Mouse (Mus musculus): ENCODE measurements around the gene Rfpl4. TPM values are rescaled to one million over a fixed set of nuclear protein-coding genes. Genes with fewer than 3 reads are reported as not detected.

The Rfpl4 gene
- total and polyA plus RNA-seq, 3 experiments: not detected

DNA sequence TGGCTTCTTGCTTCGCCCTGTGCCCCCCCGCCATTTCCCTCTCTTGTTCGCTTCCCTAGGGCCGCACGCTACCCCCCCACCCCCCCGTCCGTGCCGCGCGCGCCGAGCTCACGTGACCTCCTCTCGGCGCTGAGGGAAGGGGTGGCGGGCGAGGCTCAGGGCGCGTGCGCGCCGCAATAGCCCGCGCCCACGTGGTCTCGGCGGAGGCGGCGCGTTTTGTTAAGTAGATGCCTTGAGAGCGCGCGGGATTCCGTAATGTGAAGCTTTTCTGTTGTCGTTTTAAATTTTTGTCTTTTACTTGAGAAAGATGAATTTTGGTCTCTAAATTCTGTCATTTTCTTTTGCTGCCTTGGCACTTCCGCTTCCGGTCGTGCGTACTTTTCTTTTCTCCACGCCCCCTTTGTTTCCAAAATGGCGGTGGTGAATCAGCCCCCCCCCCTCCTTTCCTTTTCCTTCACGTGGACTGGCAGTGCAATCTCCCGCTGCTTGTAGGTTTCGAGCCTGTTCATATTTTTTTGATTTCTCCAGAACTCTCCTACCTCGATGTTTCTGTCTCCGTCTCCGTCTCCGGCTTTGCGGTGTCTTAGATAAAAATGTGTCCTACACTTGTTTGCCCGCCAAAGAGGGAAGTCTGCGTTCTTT is 54.3 kb downstream of the Rfpl4 start (continued):
- TF ChIP-seq RAD21 (IDR thresholded peaks at IDR 0.05; ENCODE audit: low read depth, low read length) (no peak), MYB (IDR thresholded peaks at IDR 0.05; ENCODE audit: low read depth, low read length) (no peak), MXI1 (IDR thresholded peaks at IDR 0.05; ENCODE audit: low read depth, low read length) (peak; percentile 96), SIN3A (IDR thresholded peaks at IDR 0.05; ENCODE audit: low read length) (peak; percentile 84), USF1 (IDR thresholded peaks at IDR 0.05; ENCODE audit: low read depth, low read length) (peak; percentile 93), ZNF384 (IDR thresholded peaks at IDR 0.05; ENCODE audit: low read depth, low read length) (no peak), MYC (IDR thresholded peaks at IDR 0.05; ENCODE audit: low read depth, low read length) (peak; percentile 99), GATA1 (IDR thresholded peaks at IDR 0.05; ENCODE audit: low read depth, low read length) (no peak), TAL1 (IDR thresholded peaks at IDR 0.05; ENCODE audit: low read length) (no peak), ETS1 (IDR thresholded peaks at IDR 0.05; ENCODE audit: low read depth, low read length) (peak; percentile 45), MAFK (IDR thresholded peaks at IDR 0.05; ENCODE audit: borderline replicate concordance, low read depth, low read length) (no peak)

DNA sequence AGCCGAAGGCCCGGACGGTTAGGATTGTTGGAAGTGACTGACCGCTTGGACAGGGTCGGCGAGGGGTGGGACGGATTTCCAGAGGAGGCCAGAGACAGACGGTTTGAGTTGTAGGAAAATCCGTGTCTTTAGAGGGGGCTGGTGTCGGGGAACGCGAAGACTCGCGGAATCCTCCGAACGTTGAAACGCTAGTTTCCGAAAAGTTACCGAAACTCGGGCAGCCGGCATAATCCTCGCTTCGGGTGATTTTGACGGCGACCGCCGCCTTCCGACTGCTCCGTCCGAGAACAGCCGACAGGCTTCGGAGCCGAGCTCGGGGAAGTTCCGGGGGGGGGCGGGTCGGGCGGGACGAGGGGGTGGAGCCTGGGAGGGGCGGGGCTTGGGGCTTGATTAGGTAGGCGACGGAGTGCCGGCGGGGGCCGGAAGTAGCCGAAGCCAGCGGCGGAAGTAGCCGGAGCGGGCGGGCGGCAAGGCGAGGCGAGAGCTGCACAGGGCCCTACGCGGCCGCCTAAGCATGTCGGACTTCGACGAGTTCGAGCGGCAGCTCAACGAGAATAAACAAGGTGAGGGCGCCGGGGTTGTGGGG is 54.9 kb downstream of the Rfpl4 start, which contains the start of gene U2af2:
Gene U2af2, plus strand, starts transcription at position 370 of the 586 bp plus-strand sequence.
- H3K9me3 ChIP-seq (replicated peaks; ENCODE audit: insufficient read depth, low read length): no peaks in the 10 kb centered on the region
- peaks cover 8 to 30% of the 10 kb centered on the region in 2 experiments for H3K36me3 ChIP-seq (ENCODE audit: control insufficient read depth in 1 of 2, insufficient read depth in 2 of 2, low read length in 2 of 2)
- H3K79me2 ChIP-seq (ENCODE audit: control insufficient read depth, insufficient read depth, low read length, poor library complexity): peaks cover 49% of the 10 kb centered on the region
- TF ChIP-seq ZC3H11A (IDR thresholded peaks at IDR 0.05; ENCODE audit: low read depth, low read length) (no peak), RCOR1 (IDR thresholded peaks at IDR 0.05; ENCODE audit: low read depth, low read length) (no peak), MYB (IDR thresholded peaks at IDR 0.05; ENCODE audit: low read depth, low read length) (no peak), POLR2A (IDR thresholded peaks at IDR 0.05; ENCODE audit: control insufficient read depth in 1 of 2, insufficient read depth in 1 of 2, low read depth in 1 of 2, low read length in 2 of 2, poor library complexity in 1 of 2) (peak in 1 of 2 experiments; percentile 76; a peak in 3 of 4 replicates), RAD21 (IDR thresholded peaks at IDR 0.05; ENCODE audit: low read depth, low read length) (no peak), MAX (IDR thresholded peaks at IDR 0.05; ENCODE audit: low read length) (no peak), NRF1 (IDR thresholded peaks at IDR 0.05; ENCODE audit: insufficient read depth, low read depth, low read length, poor library complexity, severe bottlenecking) (no peak), USF2 (IDR thresholded peaks at IDR 0.05; ENCODE audit: borderline replicate concordance in 1 of 2, insufficient read depth in 1 of 2, low read depth in 1 of 2, low read length in 2 of 2) (no peak), UBTF (IDR thresholded peaks at IDR 0.05; ENCODE audit: borderline replicate concordance, insufficient read depth, low read depth, low read length) (no peak), EP300 (IDR thresholded peaks at IDR 0.05; ENCODE audit: low read depth in 1 of 2, low read length in 2 of 2) (no peak), GABPA (IDR thresholded peaks at IDR 0.05; ENCODE audit: low read depth, low read length) (no peak), SIN3A (IDR thresholded peaks at IDR 0.05; ENCODE audit: low read length) (peak; percentile 65; the same call in 1 of the 2 replicates), CHD2 (IDR thresholded peaks at IDR 0.05; ENCODE audit: low read length) (no peak), ELF1 (IDR thresholded peaks at IDR 0.05; ENCODE audit: low read depth, low read length) (peak; percentile 37; the same call in 1 of the 2 replicates), MXI1 (IDR thresholded peaks at IDR 0.05; ENCODE audit: low read depth, low read length) (no peak), NELFE (IDR thresholded peaks at IDR 0.05; ENCODE audit: low read depth, low read length) (peak; percentile 39; the same call in 1 of the 2 replicates), ZNF384 (IDR thresholded peaks at IDR 0.05; ENCODE audit: low read depth, low read length) (no peak), MAZ (IDR thresholded peaks at IDR 0.05; ENCODE audit: low read depth, low read length) (peak; percentile 49; the same call in 1 of the 2 replicates), TCF12 (IDR thresholded peaks at IDR 0.05; ENCODE audit: low read depth, low read length) (no peak), POLR2AphosphoS2 (IDR thresholded peaks at IDR 0.05; ENCODE audit: low read length) (peak; percentile 16; the same call in 1 of the 2 replicates), TAL1 (IDR thresholded peaks at IDR 0.05; ENCODE audit: low read length) (no peak), BHLHE40 (IDR thresholded peaks at IDR 0.05; ENCODE audit: borderline replicate concordance, low read depth, low read length) (no peak), USF1 (IDR thresholded peaks at IDR 0.05; ENCODE audit: low read depth, low read length) (no peak), JUND (IDR thresholded peaks at IDR 0.05; ENCODE audit: low read depth, low read length) (no peak), CTCF (IDR thresholded peaks at IDR 0.05 in 2 of 3, conservative IDR thresholded peaks at IDR 0.05 in 1 of 3; ENCODE audit: control insufficient read depth in 1 of 3, insufficient read depth in 1 of 3, low read depth in 2 of 3, low read length in 3 of 3, poor library complexity in 1 of 3, severe bottlenecking in 1 of 3) (no peak), CHD1 (IDR thresholded peaks at IDR 0.05; ENCODE audit: low read depth, low read length) (0 out of 2 replicates have a peak, but pooled peaks have one; percentile 75)
- H3K4me3 ChIP-seq (ENCODE audit: control insufficient read depth in 1 of 2, insufficient read depth in 1 of 2, low read depth in 2 of 2, low read length in 2 of 2): peak within 1 kb of the TSS; percentile 89 to 93
- H3K27ac ChIP-seq (ENCODE audit: control insufficient read depth, low read depth, low read length): peak within 1 kb of the TSS; percentile 99
- peak; percentile 94 for DNase-seq (ENCODE audit: low read depth, low spot score)
- peaks cover 2 to 22% of the 10 kb centered on the region in 2 experiments for H3K4me1 ChIP-seq (ENCODE audit: control insufficient read depth in 1 of 2, insufficient read depth in 2 of 2, low read length in 2 of 2)
- H3K27me3 ChIP-seq (ENCODE audit: control insufficient read depth in 1 of 2, insufficient read depth in 2 of 2, low read length in 2 of 2): no peaks in the 10 kb centered on the region
- H3K9ac ChIP-seq (ENCODE audit: control insufficient read depth, low read depth, low read length, poor library complexity, severe bottlenecking): peak within 1 kb of the TSS; percentile 98
